Mouse (Mus musculus): ENCODE measurements at regions not wholly inside any gene's neighbourhood (a gene's known extent, or its start where the extent isn't known, plus 50 kb on each side); places are given as distances from the start of the nearest gene placed in this dataset.

DNA sequence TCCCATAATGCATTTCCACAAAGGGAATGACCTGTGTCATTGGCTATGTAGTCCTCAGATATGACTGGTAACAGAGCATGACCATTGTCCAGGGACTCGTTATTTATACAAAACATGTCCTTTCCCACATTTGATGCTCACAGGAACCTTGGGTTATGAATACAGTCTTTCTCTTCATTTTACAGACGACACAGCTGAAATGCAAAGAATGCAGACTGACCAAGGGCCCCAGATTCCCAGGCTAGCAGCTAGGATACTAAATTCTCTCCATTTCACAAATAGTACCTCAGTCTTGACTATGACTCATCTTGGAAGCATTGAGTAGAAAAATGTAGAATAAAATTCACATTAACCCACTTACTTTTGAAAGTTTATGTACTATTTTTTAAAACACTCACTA, 182.7 kb upstream of the Sox4 start:
- no peak for DNase-seq (ENCODE audit: low spot score)

- DNase-seq (ENCODE audit: low spot score) = no peak
These were observed 174.0 kb upstream of the Sox4 start for GRCm38 (mm10) chr13:29127499-29127898.

GRCm38 (mm10) chr13:29123477-29123876, 170.0 kb upstream of the Sox4 start:
- DNase-seq (ENCODE audit: low spot score) = no peak

DNA sequence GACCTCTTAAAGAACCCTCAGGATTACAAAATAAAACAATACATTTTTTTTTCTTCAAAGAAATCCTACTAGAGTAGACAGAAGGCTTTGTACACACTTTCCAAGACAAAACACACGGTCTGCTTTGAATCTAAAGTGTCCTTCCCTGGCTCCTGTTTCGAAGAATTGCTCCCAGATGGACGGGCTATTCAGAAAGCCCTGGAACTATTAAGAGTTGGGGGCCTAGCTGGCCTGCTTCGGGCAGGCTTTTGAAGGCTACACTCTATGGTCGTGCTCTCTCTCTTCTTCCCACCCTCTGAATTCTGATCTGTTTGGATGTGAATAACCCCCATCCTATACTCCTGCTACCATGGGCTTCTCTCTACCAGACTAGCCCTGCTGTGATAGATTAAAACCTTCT, 167.6 kb upstream of the Sox4 start:
- no peak for DNase-seq (ENCODE audit: low spot score)

DNA sequence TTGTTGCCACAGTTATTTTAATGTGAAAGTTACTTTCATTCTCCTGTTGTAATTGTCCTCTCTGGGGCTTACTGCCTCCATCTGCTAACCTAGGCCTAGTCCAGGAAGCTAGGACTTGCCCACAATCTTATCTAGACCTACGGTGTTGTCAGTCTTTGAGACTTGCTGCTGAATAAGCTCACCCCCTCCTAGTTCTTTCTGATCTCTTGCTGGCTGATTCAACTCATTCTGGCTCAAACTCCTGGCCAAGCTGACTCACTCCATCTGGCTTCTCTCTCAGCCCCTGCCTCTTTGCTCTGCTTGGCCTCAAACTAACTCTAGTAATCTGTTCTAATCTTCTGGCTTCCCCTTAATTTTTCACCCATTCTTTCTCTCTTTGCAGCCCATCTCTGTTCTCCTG, 165.8 kb upstream of the Sox4 start:
- no peak for DNase-seq (ENCODE audit: low spot score)

DNA sequence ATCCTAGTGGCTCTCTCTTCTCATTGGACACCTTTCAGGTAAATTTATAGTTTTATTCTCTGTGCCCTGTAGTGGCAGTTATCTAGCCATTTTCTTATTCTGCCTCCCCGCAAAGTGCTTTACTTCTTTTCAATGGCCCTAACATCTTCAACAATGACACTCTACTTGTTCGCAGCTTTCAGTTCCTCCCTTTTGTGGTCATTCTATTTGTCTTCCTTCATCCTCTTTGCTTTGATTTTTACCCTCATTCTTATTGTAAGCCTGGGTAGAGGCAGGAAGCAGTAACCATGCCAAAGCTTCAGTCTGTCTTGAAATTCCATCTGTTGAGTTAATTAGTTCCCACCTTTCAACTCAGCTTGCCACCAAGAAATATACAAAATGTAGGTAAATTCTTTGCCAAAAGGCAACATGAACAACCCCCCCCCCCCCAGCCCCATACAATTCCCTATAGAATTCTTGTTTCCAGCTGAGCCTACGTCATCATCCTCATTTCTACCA, 161.5 kb upstream of the Sox4 start:
- DNase-seq (ENCODE audit: low spot score) = no peak

GRCm38 (mm10) chr13:29110127-29110526, 156.6 kb upstream of the Sox4 start:
- peak; percentile 2 for DNase-seq (ENCODE audit: low spot score)

- no peak for DNase-seq (ENCODE audit: low spot score)
These were observed 155.7 kb upstream of the Sox4 start for GRCm38 (mm10) chr13:29109064-29109856.

DNA sequence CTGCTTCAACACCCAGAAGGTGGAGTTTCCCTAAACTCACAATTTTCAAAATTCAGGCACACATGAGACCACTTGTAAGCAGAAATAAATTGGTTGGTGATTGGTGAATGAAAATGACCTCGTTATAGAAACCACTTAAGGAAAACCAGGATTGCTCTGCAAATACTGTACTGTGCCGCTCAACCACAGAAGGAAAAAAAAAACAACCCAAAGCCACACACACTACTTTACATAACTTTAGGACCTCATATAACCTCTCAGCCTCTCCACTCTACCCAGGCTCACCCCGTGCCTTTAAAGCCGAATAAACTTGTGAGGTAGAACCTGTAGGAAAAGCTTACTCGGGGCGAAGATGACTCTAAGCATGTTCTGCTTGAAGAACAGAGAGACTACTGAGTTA, 154.7 kb upstream of the Sox4 start:
- DNase-seq (ENCODE audit: low spot score) = no peak

DNA sequence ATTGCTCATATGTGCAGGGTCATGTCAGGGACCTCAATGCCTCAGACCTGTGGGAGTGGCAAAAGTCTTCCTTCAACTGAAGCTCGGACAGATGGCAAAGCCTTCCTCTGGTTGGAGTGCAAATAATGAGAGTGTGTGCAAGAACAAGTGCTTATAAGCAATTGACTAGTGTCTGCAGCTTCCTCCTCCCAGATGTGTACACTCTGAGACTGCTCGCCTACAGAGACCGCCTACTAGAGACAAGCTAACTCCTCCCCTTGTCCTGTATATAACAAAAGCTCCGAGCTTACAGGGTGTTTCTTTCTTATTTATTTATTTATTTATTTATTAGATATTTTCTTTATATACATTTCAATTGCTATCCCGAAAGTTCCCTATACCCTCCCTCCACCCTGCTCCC, 138.7 kb upstream of the Sox4 start:
- no peak for DNase-seq (ENCODE audit: low spot score)

DNA sequence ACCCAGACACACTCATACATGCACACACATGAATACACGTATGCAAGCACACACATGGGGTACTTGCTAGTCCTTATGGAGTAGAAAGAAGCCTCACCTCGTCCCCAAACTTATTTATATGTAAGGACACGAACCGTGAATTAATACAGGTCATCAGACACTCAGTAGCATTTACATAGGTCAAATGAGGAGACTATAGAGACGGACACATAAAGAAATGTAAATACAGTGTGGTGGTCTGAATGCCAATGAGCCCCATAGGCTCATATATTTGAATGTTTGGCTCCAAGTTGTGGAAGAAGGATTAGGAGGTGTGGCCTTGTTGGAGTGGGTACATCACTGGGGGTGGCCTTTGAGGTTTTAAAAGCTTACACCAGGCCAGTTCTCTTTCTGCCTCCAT, 133.3 kb upstream of the Sox4 start:
- DNase-seq (ENCODE audit: low spot score) = no peak

DNA sequence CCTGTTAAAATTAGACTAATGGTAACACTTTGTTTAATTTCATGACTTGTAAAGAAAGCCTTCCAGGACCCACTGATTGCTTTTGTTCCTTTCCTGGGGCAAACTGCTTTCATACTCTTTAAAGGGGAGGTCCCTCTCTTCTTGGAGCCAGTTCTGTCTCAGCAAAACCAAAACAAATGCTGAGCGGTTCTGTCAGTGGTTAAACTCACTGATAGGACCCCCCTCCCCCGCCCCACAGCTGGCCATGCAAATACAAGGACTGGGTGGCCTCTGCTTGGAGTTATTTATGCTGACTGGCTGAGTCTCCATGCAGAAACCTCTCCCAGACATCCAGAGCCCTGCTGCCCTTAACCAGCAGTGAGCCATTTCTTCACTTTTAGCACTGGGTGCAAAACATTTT, 127.6 kb upstream of the Sox4 start:
- DNase-seq (ENCODE audit: low spot score) = no peak

DNA sequence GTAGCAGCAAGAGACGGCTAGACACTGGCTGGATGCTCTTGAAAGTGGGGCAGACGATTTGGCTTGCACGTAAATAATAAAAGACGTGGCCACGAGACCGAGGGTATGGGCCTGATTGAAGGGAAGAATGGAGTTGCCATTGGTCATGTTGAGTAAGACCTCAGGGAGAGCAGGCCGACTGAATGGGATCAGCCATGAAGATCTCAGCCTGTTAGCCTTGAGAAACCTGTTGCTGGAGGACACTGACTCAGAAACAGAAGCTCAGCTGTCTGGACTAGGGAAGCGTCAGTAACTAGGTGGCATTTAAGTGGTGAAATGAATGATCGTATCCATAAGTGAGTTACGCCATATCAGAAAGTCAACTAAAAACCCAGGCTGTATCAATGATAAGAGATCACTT, 126.3 kb upstream of the Sox4 start:
- no peak for DNase-seq (ENCODE audit: low spot score)

GRCm38 (mm10) chr13:29073630-29074029, 120.1 kb upstream of the Sox4 start:
- no peak for DNase-seq (ENCODE audit: low spot score)

DNA sequence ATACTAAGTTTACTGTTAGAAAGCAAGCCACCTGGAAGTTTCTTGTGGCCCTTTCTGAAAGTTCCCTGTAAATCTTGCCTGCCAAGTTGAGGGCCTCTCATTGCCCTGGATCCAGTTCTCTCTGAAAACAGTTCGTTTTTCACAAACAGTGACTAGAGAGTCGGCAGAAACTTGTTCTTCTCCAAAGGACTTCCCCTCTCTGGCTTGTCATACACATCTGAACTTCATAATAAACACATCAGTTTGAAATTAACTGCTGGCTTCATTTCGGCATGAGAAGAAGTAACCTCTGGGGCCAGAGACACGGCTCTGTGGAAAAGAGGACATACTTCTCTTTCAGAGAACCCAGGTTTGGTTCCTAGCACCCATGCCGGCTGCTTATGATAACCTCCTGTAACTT, 110.4 kb upstream of the Sox4 start:
- DNase-seq (ENCODE audit: low spot score) = no peak

DNA sequence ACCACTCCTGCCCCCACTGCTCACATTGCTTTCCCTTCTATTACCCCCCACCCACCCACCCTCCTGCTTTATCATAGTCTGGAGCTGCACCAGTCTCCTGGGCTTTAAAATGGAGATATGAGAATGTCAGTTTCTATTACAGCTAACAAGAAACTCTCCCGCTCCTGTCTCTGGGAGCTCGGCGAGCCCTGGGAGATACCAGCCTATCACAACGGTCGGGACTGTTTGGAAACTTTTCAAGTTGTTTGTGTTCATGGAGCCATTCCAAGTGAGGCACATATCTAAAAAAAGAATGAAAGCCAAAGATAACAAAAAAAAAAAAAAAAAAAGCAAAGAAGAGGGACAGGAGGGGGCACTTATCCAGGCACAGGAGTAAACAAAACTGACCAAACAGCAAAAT, 105.2 kb upstream of the Sox4 start:
- DNase-seq (ENCODE audit: low spot score) = no peak

GRCm38 (mm10) chr13:29049730-29050129, 96.2 kb upstream of the Sox4 start:
- no peak for DNase-seq (ENCODE audit: low spot score)

DNA sequence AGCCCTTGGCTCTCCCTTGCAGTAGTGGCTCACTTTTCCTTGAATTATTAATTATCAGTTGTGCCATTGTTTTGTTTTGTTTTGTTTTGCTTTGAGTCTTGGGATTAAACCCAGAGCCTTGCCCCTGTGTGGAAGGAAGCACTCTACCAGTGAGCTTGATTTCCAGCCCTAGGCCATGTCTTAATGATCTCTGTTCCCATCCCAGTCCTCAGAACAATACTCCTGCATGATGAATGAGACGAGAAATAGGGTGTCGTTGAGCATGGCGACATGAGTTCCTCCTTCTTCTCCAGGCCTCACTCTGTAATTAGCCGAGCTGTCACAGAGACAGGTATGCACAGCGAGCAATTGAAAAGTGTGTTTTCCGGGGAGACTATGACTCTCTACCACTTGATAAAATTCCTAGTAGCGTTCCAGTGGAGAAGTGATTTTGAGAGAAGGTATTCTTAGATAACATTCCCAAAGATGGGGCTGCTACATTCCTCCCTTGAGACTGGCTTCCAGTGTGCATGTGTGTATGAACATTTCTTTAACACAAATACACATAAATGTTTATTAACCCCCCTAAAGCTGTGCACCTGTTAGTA, 95.6 kb upstream of the Sox4 start:
- no peak for DNase-seq (ENCODE audit: low spot score)

- DNase-seq (ENCODE audit: low spot score) = no peak
These were observed 91.1 kb upstream of the Sox4 start for GRCm38 (mm10) chr13:29044655-29045054.

GRCm38 (mm10) chr13:29040331-29040730, 86.8 kb upstream of the Sox4 start:
- no peak for DNase-seq (ENCODE audit: low spot score)

- DNase-seq (ENCODE audit: low spot score) = no peak
These were observed 81.4 kb upstream of the Sox4 start for GRCm38 (mm10) chr13:29034904-29035303.

GRCm38 (mm10) chr13:29034444-29034843, 80.9 kb upstream of the Sox4 start:
- no peak for DNase-seq (ENCODE audit: low spot score)

GRCm38 (mm10) chr13:29027146-29027545, 73.6 kb upstream of the Sox4 start:
- no peak for DNase-seq (ENCODE audit: low spot score)

- DNase-seq (ENCODE audit: low spot score) = no peak
These were observed 70.0 kb upstream of the Sox4 start for GRCm38 (mm10) chr13:29023486-29023885.

Measured in ovary, postnatal 14 days (tissue).